Mouse (Mus musculus) c-Kit-positive CD71-positive TER-119-positive erythroid progenitor cells, embryonic 14.5 days (primary cell): Measurements from ENCODE around the gene Cemip2.
"Not testable (repeated sequence)": the region's sequence is repeated elsewhere in the genome, so short reads cannot be mapped to it uniquely, and the experiment has no call there.

Source experiments
- DNase-seq: peaks from one replicate; pipeline ENCODE4 v3.0.0-alpha.2; 2013; ENCODE audit warnings: low spot score

The Cemip2 gene

GRCm38 (mm10) chr19:21865242-21866055 is 87.3 kb downstream of the Cemip2 start:
- no peak for DNase-seq

DNA sequence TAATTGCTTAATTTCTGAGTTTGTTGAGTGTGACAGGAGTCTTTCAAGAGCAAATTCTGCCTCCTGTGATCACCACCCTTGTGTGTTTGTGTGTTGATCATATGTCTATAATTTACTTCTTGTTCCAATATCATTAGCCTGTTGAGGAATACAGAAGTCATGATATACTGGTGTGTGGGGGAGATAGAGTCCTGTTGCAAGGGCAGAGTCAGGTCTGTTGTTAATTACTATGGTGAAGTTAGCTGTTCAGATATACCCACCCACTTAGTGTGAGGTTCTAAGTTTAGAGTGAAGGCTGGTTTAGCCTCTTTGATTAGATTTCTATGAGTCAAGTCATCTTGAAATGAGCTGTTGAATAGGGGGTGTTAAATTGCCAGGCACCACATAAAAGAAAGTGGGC is 88.0 kb downstream of the Cemip2 start:
- no peak for DNase-seq

DNA sequence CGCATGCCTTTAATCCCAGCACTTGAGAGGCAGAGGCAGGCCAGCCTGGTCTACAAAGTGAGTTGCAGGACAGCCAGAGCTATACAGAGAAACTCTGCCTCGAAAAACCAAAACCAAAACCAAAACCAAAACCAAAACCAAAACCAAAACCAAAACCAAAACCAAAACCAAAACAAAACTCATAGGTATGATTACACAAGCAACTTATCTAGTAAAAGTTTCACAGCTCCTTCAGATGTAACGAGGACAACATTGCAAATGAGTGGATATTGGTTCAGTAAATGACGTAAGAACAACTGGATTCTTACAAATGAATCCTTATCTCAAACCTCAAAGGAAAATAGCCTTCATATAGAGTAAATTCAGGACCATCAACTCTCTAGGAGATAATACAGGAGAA is 88.6 kb downstream of the Cemip2 start:
- not testable (repeated sequence) for DNase-seq

GRCm38 (mm10) chr19:21868471-21868870 is 90.3 kb downstream of the Cemip2 start:
- no peak for DNase-seq

DNA sequence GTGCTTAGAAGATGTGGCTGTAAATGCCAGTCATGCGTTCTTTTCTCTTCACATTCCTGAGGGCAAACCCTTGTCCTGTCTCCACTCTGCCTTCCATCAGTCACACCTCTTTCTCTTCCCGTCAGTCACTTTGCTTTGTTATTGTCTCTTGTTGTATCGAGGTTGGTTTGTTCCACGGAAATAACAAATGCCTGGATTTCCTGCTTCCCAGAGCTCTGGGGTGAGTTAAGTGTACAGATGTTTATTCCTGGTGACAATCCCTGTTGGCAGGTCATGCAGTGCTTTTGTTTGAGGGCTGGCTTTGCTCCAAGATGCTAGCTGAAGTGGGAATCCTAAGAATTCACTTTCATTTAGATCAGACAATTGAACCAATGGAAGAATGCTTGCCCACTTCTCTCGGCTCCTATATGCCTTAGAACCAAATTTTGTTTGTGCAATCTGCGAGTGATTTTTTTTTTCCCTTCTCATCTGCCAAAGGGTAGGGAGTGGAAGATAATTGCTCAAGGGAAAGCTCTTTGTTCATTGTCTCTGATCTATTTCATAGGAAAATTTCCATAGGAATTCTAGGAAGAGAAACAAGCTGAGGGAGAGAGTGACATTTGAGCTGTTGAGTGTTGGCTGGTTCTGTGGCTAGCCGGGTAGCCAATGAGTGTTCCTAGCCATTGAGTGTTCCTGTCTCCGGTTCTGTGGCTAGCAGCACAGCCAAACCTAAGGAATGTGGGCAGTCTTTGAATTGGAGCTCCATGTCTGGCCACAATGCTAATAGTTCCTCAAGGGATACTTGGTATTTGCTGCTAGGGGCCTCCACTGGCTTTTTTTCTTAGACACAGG is 104.2 kb downstream of the Cemip2 start:
- DNase-seq = no peak

DNA sequence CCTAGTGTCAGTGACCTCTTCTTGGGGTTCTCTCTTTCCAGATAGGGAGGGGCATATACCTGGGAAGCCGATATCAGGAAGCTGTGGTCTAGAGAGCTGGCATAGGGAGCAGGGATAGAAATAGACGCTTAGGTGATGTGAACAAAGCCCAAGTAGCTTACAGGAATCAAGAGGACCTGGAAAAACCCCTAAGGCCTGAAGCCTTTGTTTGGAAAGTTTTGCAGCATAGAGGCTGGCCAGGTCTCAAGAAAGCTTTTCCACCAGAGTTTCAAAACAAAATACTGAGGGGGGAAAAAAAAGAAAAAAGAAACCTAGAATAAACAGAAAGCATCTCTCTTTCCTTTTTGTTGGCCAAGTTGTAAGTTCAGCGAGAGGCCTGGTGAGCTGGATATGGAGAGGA is 104.9 kb downstream of the Cemip2 start:
- no peak for DNase-seq

DNA sequence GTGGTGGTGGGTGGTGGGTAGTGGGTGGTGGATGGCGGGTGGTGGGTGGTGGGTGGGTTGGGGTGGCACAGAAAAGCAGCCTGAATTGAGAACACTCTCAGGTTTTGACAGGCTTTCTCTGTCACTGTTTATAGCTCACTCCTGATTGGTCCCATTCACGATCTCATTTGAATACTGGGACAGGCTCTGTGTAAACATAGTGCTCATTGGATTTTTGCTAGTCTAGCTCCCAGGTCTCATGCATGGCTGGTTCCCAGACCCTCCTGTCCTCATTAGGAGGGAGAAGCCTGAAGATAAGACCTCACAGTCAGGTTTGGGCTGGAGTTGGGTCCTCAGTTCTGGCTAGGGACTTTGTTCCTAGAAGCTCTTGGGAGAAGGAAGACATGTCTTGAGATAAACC is 105.8 kb downstream of the Cemip2 start:
- DNase-seq = no peak

GRCm38 (mm10) chr19:21884385-21884784 is 106.2 kb downstream of the Cemip2 start:
- no peak for DNase-seq

DNA sequence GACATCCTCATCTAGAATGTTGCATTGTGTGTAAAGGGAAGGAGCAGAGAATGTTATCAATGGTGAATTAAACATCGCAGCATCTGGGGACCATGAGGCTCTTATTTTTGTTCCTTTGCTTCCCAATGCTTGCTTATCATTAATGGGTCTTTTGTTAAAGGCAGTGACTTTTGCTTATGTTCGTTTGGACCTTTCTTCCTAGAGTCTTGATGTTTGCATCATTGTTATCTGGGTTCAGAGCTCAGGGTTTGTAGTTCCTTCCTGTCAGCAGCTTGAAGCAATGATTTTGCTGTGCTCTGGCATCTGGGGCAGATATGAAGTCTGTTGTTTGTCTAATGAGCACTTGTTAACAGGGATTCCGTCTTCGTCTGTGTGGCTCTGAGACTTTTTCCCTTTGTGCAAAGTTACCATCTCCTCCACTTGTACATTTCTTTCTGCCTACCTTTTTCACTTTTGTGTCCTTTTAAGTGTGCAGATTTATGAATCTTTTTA is 108.1 kb downstream of the Cemip2 start:
- DNase-seq = no peak

DNA sequence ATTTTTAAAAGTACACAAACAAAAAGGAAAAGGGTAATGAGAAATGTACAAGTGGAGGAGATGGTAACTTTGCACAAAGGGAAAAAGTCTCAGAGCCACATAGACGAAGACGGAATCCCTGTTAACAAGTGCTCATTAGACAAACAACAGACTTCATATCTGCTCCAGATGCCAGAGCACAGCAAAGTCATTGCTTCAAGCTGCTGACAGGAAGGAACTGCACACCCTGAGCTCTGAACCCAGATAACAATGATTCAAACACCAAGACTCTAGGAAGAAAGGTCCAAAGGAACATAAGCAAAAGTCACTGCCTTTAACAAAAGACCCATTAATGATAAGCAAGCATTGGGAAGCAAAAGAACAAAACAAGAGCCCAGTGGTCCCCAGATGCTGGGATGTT is 112.6 kb downstream of the Cemip2 start:
- no peak for DNase-seq

DNA sequence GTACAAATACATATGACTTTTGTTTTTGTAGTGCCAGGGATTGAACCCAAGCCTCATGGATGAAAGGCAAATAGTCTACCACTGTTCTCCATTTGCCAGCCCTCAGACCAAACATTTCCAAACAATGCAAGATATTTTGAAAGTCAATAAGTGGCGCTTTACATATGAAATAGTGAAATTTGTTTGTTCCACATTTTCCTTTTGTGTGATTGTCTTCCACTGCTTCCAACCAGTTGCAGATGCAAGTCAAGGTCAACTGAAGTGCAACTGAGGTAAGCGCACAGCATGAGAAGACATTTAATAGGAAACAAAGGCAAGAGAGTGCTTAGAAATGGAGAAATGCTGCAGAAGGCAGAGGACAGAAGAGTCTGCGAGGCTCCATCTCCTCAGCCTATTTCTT is 116.7 kb downstream of the Cemip2 start:
- no peak for DNase-seq

GRCm38 (mm10) chr19:21895540-21895939 is 117.4 kb downstream of the Cemip2 start:
- DNase-seq = no peak

DNA sequence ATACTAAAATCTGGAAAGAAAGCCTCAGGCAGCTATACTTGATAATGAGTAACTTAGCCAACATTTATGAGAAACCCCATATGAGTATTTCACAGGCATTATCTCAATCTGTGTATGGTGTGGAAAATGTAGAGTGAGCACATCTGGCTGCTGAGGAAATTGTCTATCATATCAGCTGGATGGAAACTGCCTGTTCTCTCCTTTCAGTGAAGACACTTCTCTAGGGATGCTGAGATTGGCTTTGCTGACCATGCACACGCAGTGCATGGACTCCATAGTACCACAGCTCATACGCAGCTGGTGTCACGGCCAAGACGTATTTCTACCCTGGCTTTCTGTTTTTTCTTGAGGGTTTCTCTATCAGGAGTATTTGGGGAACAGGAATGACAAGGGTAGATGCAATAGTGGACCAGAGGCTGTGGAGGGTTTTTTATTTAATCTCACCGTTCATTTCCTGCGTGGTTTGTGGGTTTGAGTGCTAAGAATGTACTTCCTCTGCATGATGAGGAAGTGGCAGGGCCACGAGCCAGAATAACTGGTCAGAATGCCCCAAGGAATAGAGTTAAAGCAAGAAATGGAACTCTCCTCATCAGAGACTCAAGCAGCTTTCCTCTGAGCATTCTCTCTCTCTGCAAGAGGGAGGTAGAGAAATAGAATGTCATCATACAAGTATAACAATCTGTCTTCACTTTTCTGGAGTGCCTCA is 119.1 kb downstream of the Cemip2 start:
- DNase-seq = no peak

DNA sequence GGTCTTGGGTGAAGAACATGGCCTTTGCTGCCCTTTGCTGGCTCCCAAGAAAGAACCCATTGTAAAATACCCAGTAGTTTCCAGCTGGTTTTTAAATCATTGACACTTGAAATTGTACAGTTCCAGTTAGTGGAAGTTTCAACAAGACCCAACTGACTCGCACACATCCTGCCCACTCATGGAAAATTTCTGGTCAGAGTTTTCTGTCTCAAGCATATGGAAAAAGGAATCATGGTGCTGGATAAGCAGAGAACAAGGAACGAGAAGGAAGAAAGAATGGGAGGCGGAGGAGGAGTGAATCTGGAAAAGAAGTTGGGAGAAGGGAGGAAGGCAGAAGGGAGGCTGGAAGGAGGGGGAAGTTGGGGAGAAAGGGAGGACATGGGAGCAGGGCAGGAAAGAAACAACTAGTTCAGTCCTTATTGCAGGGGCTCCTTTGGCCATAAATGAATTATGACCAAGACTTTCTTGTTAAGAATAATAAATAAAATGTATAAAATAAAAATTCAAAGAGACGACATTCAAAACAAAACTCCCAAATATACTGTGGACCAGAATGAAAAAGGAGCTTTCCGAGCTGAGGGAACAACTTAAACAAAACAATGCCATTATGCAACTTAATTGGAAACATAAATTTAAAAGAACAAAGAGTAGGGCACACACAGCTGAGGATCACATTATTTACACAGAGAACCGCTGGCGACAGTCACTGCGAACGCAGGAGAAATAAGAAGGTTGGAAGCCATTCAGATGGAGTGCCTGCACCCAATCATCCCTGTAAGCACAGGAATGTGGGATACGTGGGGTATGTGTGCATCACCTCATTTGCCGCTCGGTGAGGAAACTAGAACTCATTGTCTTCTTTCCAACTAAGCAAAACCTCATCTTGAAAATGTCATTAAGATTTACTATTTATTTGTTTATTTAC is 120.1 kb downstream of the Cemip2 start:
- DNase-seq = no peak
